Mouse (Mus musculus): Measurements from ENCODE around the gene Gadl1. TPM values are rescaled to one million over a fixed set of nuclear protein-coding genes. Genes with fewer than 3 reads are reported as not detected.

Gadl1 gene
- total and polyA plus RNA-seq, 3 experiments: 0.13 TPM; not detected in 2

- Histone ChIP-seq H3K4me1 (ENCODE audit: control insufficient read depth in 1 of 2, insufficient read depth in 2 of 2) (no peaks in the 10 kb centered on the region), H3K9me3 (replicated peaks; ENCODE audit: low read length) (no peaks in the 10 kb centered on the region), H3K4me3 (replicated peaks in 1 of 3; ENCODE audit: low read depth in 2 of 3, low read length in 2 of 3, poor library complexity in 1 of 3) (no peak overlapping the region), H3K4me2 (ENCODE audit: insufficient read depth, low read depth, poor library complexity, severe bottlenecking) (no peak overlapping the region), H3K9ac (ENCODE audit: insufficient read depth, low read depth) (no peak overlapping the region), H3K27ac (ENCODE audit: insufficient read depth, low read depth) (no peak overlapping the region), H3K79me2 (replicated peaks; ENCODE audit: control insufficient read depth, extremely low read depth, insufficient read depth, poor library complexity, severe bottlenecking) (no peaks in the 10 kb centered on the region), H3K27me3 (replicated peaks) (peaks cover 3% of the 10 kb centered on the region), H3K36me3 (replicated peaks in 1 of 2; ENCODE audit: control insufficient read depth in 1 of 2, insufficient read depth in 1 of 2, low read length in 1 of 2) (no peaks in the 10 kb centered on the region)
- in situ Hi-C loops (cut with MboI; ENCODE audit: low pct_ligation_motif_present, low pct_unique_long_range_greater_than_20kb, low sequenced_read_pairs): no loop called here
- no peak for TF ChIP-seq USF2 (conservative IDR thresholded peaks at IDR 0.05; ENCODE audit: low read depth, low read length)
- no peak for TF ChIP-seq GABPA (IDR thresholded peaks at IDR 0.05; ENCODE audit: insufficient replicate concordance, low read depth, low read length)
- TF ChIP-seq USF1 (IDR thresholded peaks at IDR 0.05; ENCODE audit: low read depth, low read length): no peak
- DNase-seq (ENCODE audit: extremely low read depth): no peak
- dilution Hi-C loops (cut with MboI; ENCODE audit: extremely low pct_ligation_motif_present, extremely low pct_unique_long_range_greater_than_20kb, low sequenced_read_pairs): no loop called here
Measured at GRCm38 (mm10) chr9:115932741-115933140, 23.5 kb downstream of the Gadl1 start.

GRCm38 (mm10) chr9:115933243-115933964, 24.1 kb downstream of the Gadl1 start:
- no peak for DNase-seq (ENCODE audit: extremely low read depth)
- Histone ChIP-seq H3K79me2 (replicated peaks; ENCODE audit: control insufficient read depth, extremely low read depth, insufficient read depth, poor library complexity, severe bottlenecking) (no peaks in the 10 kb centered on the region), H3K27ac (ENCODE audit: insufficient read depth, low read depth) (no peak overlapping the region), H3K4me2 (ENCODE audit: insufficient read depth, low read depth, poor library complexity, severe bottlenecking) (no peak overlapping the region), H3K36me3 (replicated peaks in 1 of 2; ENCODE audit: control insufficient read depth in 1 of 2, insufficient read depth in 1 of 2, low read length in 1 of 2) (no peaks in the 10 kb centered on the region), H3K27me3 (replicated peaks) (peaks cover 3% of the 10 kb centered on the region), H3K9ac (ENCODE audit: insufficient read depth, low read depth) (no peak overlapping the region), H3K4me3 (replicated peaks in 1 of 3; ENCODE audit: low read depth in 2 of 3, low read length in 2 of 3, poor library complexity in 1 of 3) (no peak overlapping the region), H3K4me1 (ENCODE audit: control insufficient read depth in 1 of 2, insufficient read depth in 2 of 2) (no peaks in the 10 kb centered on the region), H3K9me3 (replicated peaks; ENCODE audit: low read length) (peaks cover 4% of the 10 kb centered on the region)
- dilution Hi-C loops (cut with MboI; ENCODE audit: extremely low pct_ligation_motif_present, extremely low pct_unique_long_range_greater_than_20kb, low sequenced_read_pairs) (no loop called here), in situ Hi-C loops (cut with MboI; ENCODE audit: low pct_ligation_motif_present, low pct_unique_long_range_greater_than_20kb, low sequenced_read_pairs) (no loop called here)
- no peak for TF ChIP-seq MAFK (IDR thresholded peaks at IDR 0.05; ENCODE audit: insufficient replicate concordance, low read length)
- no peak for TF ChIP-seq NELFE (IDR thresholded peaks at IDR 0.05; ENCODE audit: low read depth, low read length)
- no peak for TF ChIP-seq MAX (IDR thresholded peaks at IDR 0.05; ENCODE audit: low read length)
- TF ChIP-seq CHD1 (IDR thresholded peaks at IDR 0.05; ENCODE audit: low read depth, low read length): no peak
- TF ChIP-seq KAT2A (IDR thresholded peaks at IDR 0.05; ENCODE audit: insufficient replicate concordance, low read length): no peak
- TF ChIP-seq JUN (IDR thresholded peaks at IDR 0.05; ENCODE audit: insufficient read depth, low read depth, low read length): no peak
- no peak for TF ChIP-seq NRF1 (IDR thresholded peaks at IDR 0.05; ENCODE audit: low read depth, low read length)
- no peak for TF ChIP-seq USF1 (IDR thresholded peaks at IDR 0.05; ENCODE audit: low read depth, low read length)
- TF ChIP-seq RCOR1 (conservative IDR thresholded peaks at IDR 0.05; ENCODE audit: low read depth, low read length): no peak

- Histone ChIP-seq H3K27me3 (replicated peaks) (peaks cover 3% of the 10 kb centered on the region), H3K9me3 (replicated peaks; ENCODE audit: low read length) (peaks cover 4% of the 10 kb centered on the region), H3K4me3 (replicated peaks in 1 of 3; ENCODE audit: low read depth in 2 of 3, low read length in 2 of 3, poor library complexity in 1 of 3) (no peak overlapping the region), H3K9ac (ENCODE audit: insufficient read depth, low read depth) (no peak overlapping the region), H3K36me3 (replicated peaks in 1 of 2; ENCODE audit: control insufficient read depth in 1 of 2, insufficient read depth in 1 of 2, low read length in 1 of 2) (no peaks in the 10 kb centered on the region), H3K4me2 (ENCODE audit: insufficient read depth, low read depth, poor library complexity, severe bottlenecking) (no peak overlapping the region), H3K4me1 (ENCODE audit: control insufficient read depth in 1 of 2, insufficient read depth in 2 of 2) (no peaks in the 10 kb centered on the region), H3K27ac (ENCODE audit: insufficient read depth, low read depth) (no peak overlapping the region), H3K79me2 (replicated peaks; ENCODE audit: control insufficient read depth, extremely low read depth, insufficient read depth, poor library complexity, severe bottlenecking) (no peaks in the 10 kb centered on the region)
- dilution Hi-C loops (cut with MboI; ENCODE audit: extremely low pct_ligation_motif_present, extremely low pct_unique_long_range_greater_than_20kb, low sequenced_read_pairs) (no loop called here), in situ Hi-C loops (cut with MboI; ENCODE audit: low pct_ligation_motif_present, low pct_unique_long_range_greater_than_20kb, low sequenced_read_pairs) (no loop called here)
- TF ChIP-seq RCOR1 (conservative IDR thresholded peaks at IDR 0.05; ENCODE audit: low read depth, low read length) (no peak), USF2 (conservative IDR thresholded peaks at IDR 0.05; ENCODE audit: low read depth, low read length) (no peak), POLR2A (IDR thresholded peaks at IDR 0.05; ENCODE audit: low read depth, low read length) (no peak), RAD21 (IDR thresholded peaks at IDR 0.05; ENCODE audit: low read depth, low read length) (no peak)
- DNase-seq (ENCODE audit: extremely low read depth): no peak
Measured at GRCm38 (mm10) chr9:115934288-115934687, 25.0 kb downstream of the Gadl1 start.
